In genomic region chr14:33362807-33363206, GRCm38 (mm10) we compare ENCODE assay signal across 15 mouse cellular contexts.
A peak's percentile ranks its signal among the peaks of the same experiment; 100 is the strongest.
DNase-seq lines count a peak whose midpoint lies in the region; ATAC-seq and TF ChIP-seq lines count a peak whose summit lies in the region.
"Had no signal": no experiment of that assay in that cellular context is flagged by ENCODE, and none has a peak within 500 bp of the region (broad histone marks: within the 10 kb centered on the region; RNA-seq: fewer than 3 reads in every experiment).

No protein-coding gene starts in this region.

- H3K27me3 ChIP-seq in erythroblast, embryonic 14.5 days (ENCODE audit: control insufficient read depth): no peaks in the 10 kb centered on the region
- H3K27me3 ChIP-seq in heart, postnatal 0 days (ENCODE audit: control insufficient read depth, insufficient read depth, low read length): peaks cover 32% of the 10 kb centered on the region
- H3K27me3 ChIP-seq in thymus, adult 2 months (ENCODE audit: control insufficient read depth, insufficient read depth, low read length): no peaks in the 10 kb centered on the region
- H3K27me3 ChIP-seq: neural tube, embryonic 12.5 days had no signal

- H3K27ac ChIP-seq in heart, postnatal 0 days (ENCODE audit: low read depth): no peak overlapping the region
- no peak overlapping the region for H3K27ac ChIP-seq in thymus, adult 2 months (ENCODE audit: control insufficient read depth, insufficient read depth, low read length)
- H3K27ac ChIP-seq: hindbrain, embryonic 14.5 days; macrophage; neural tube, embryonic 12.5 days had no signal

- no peaks in the 10 kb centered on the region; the same call in 1 of the 2 replicates for H3K36me3 ChIP-seq in erythroblast, embryonic 14.5 days (ENCODE audit: control insufficient read depth)
- H3K36me3 ChIP-seq in heart, postnatal 0 days (replicated peaks; ENCODE audit: control insufficient read depth, insufficient read depth, low read length): no peaks in the 10 kb centered on the region
- no peaks in the 10 kb centered on the region for H3K36me3 ChIP-seq in thymus, adult 2 months (ENCODE audit: control insufficient read depth, insufficient read depth, low read length)
- H3K36me3 ChIP-seq: neural tube, embryonic 12.5 days had no signal

- no peak for TF ChIP-seq CTCF in heart, postnatal 0 days (IDR thresholded peaks at IDR 0.05; ENCODE audit: low read depth)
- TF ChIP-seq CTCF in thymus, adult 2 months (IDR thresholded peaks at IDR 0.05; ENCODE audit: borderline replicate concordance, control insufficient read depth, extremely low read depth, insufficient read depth, low read length, poor library complexity): no peak

- peak overlapping the region; percentile 37 for H3K4me2 ChIP-seq in heart, postnatal 0 days (ENCODE audit: low read depth, low read length)
- H3K4me2 ChIP-seq: hindbrain, embryonic 14.5 days; neural tube, embryonic 12.5 days had no signal

- no peaks in the 10 kb centered on the region for H3K4me1 ChIP-seq in erythroblast, embryonic 14.5 days (ENCODE audit: control insufficient read depth)
- H3K4me1 ChIP-seq in heart, postnatal 0 days (ENCODE audit: control insufficient read depth, insufficient read depth): peaks cover 7% of the 10 kb centered on the region
- no peaks in the 10 kb centered on the region for H3K4me1 ChIP-seq in thymus, adult 2 months (replicated peaks; ENCODE audit: control insufficient read depth, insufficient read depth, low read length)

- no peak for TF ChIP-seq POLR2A in thymus, adult 2 months (IDR thresholded peaks at IDR 0.05; ENCODE audit: control insufficient read depth, extremely low read depth, insufficient read depth, low read length, poor library complexity)

- no peak for ATAC-seq in erythroblast, adult 5-6 weeks (replicated peaks; ENCODE audit: low FRiP score, poor library complexity, severe bottlenecking)
- ATAC-seq in heart, postnatal 0 days (ENCODE audit: insufficient read depth, low read depth): no peak
- ATAC-seq: forebrain, embryonic 14.5 days; midbrain, embryonic 16.5 days had no signal

- no peaks in the 10 kb centered on the region for H3K9me3 ChIP-seq in erythroblast, embryonic 14.5 days (ENCODE audit: control insufficient read depth, low read length)
- H3K9me3 ChIP-seq in heart, postnatal 0 days (replicated peaks; ENCODE audit: control insufficient read depth, low read length): no peaks in the 10 kb centered on the region
- H3K9me3 ChIP-seq: neural tube, embryonic 12.5 days had no signal

- DNase-seq in heart, postnatal 0 days (ENCODE audit: low spot score): no peak
- no peak for DNase-seq in heart, adult 18-20 months
- DNase-seq in ovary, postnatal 36 days (ENCODE audit: low spot score): peak; percentile 47
- no peak for DNase-seq in ovary, postnatal 10 days (ENCODE audit: low spot score)
- peak; percentile 81 for DNase-seq in yolk sac, embryonic 10.5 days (ENCODE audit: low spot score)
- DNase-seq in thymus, adult 2 months: no peak
- DNase-seq: cerebellum, adult 9-10 months; right cerebral cortex, postnatal 25 days had no signal

- no peak overlapping the region for H3K9ac ChIP-seq in heart, postnatal 0 days (replicated peaks; ENCODE audit: low read depth, low read length)
- H3K9ac ChIP-seq: hindbrain, embryonic 14.5 days; neural tube, embryonic 12.5 days had no signal

- H3K4me3 ChIP-seq in erythroblast, embryonic 14.5 days (replicated peaks): peak overlapping the region; percentile 7
- no peak overlapping the region; the same call in 1 of the 2 replicates for H3K4me3 ChIP-seq in heart, postnatal 0 days (ENCODE audit: low read depth, low read length)
- no peak overlapping the region for H3K4me3 ChIP-seq in thymus, adult 2 months (ENCODE audit: control insufficient read depth, insufficient read depth, low read length)
- H3K4me3 ChIP-seq: neural tube, embryonic 12.5 days had no signal

- 10% methylated on average over 10 of the region's 10 CpGs for WGBS in heart, postnatal 0 days
- 53% methylated on average over 10 of the region's 10 CpGs for WGBS in thymus, adult 2 months

- no peak for TF ChIP-seq EP300 in heart, postnatal 0 days (IDR thresholded peaks at IDR 0.05; ENCODE audit: low read depth)

Comparison
In these comparisons a context has a peak if more than half of its experiments do, and no peak if none do; other contexts are left out.
1. DNase-seq: peak in ovary, postnatal 36 days (single experiment) and yolk sac, embryonic 10.5 days (single experiment); none in heart, postnatal 0 days (single experiment), heart, adult 18-20 months (0 of 2), ovary, postnatal 10 days (single experiment) and thymus, adult 2 months (single experiment).